11 mouse cellular contexts compared by ENCODE assay signal in the genomic region with DNA sequence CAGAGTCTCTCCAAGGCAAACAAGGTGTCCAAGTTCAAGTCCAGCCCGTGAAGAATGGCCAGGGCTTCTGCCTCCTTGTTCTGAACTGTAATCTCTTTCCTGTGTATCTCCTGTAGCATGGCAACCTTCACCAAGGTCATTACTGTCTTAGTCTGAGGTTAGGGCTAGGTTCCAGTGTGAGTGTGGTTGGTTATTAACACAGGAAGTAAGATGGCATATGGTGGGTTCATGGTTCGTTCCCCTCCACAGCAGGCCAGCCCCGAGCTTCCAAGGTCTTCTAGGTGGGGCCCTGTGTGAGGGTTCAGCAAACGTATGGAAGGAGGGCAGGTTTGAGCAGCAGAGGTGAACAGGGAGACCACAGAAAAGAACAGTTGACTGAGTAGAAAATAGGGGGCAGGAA.
"Had no signal": no experiment of that assay in that cellular context is flagged by ENCODE, and none has a peak within 500 bp of the region (broad histone marks: within the 10 kb centered on the region; RNA-seq: fewer than 3 reads in every experiment).

No protein-coding gene starts in this region.

- H3K9ac ChIP-seq: hindbrain, embryonic 15.5 days; limb, embryonic 12.5 days; liver, embryonic 13.5 days; liver, postnatal 0 days; lung, embryonic 15.5 days; neural tube, embryonic 12.5 days had no signal

- H3K4me2 ChIP-seq: hindbrain, embryonic 15.5 days; limb, embryonic 12.5 days; liver, embryonic 13.5 days; lung, embryonic 15.5 days; neural tube, embryonic 12.5 days had no signal

- H3K27me3 ChIP-seq: hindbrain, embryonic 15.5 days; limb, embryonic 12.5 days; liver, embryonic 13.5 days; lung, embryonic 15.5 days; neural tube, embryonic 12.5 days had no signal

- H3K36me3 ChIP-seq: hindbrain, embryonic 15.5 days had no signal

- ATAC-seq: liver, postnatal 0 days had no signal

- H3K4me3 ChIP-seq: hindbrain, embryonic 15.5 days; limb, embryonic 12.5 days; liver, embryonic 13.5 days; lung, embryonic 15.5 days; neural tube, embryonic 12.5 days had no signal

- DNase-seq: liver; liver, embryonic 13.5 days; liver, postnatal 0 days; lung, postnatal 14 days; midbrain, embryonic 14.5 days; thymus, adult 18-20 months; thymus, postnatal 14 days had no signal

- H3K9me3 ChIP-seq: hindbrain, embryonic 15.5 days; limb, embryonic 12.5 days; liver, embryonic 13.5 days; lung, embryonic 15.5 days; neural tube, embryonic 12.5 days had no signal

- H3K27ac ChIP-seq: hindbrain, embryonic 15.5 days; limb, embryonic 12.5 days; liver, embryonic 13.5 days; lung, embryonic 15.5 days; neural tube, embryonic 12.5 days had no signal

- H3K4me1 ChIP-seq: lung, embryonic 15.5 days had no signal
